Mouse (Mus musculus) CH12.LX (cell line): ENCODE data around the gene Mettl2. TPM values are rescaled to one million over a fixed set of nuclear protein-coding genes. Genes with fewer than 3 reads are reported as not detected.

Experiments
- DNase-seq: peaks from one replicate; pipeline ENCODE4 v3.0.0-alpha.2; 2013; ENCODE audit errors: extremely low read depth
- H3K27ac ChIP-seq: 2 replicates; pipeline ENCODE4 v1.5.1; 2012; ENCODE audit warnings: low read depth, mild to moderate bottlenecking, control low read depth, moderate library complexity; ENCODE audit not compliant: insufficient read depth
- H3K27me3 ChIP-seq: replicated peaks from 2 replicates; pipeline ENCODE3; 2012; ENCODE audit warnings: inconsistent platforms
- H3K36me3 ChIP-seq, 2 experiments: replicated peaks in 1 of 2; 2 replicates each; pipeline versions ENCODE3 to v1.6.1; 2012; ENCODE audit warnings: inconsistent platforms in 1 of 2, low read length in 1 of 2, mild to moderate bottlenecking in 1 of 2, mixed read lengths in 1 of 2, moderate library complexity in 1 of 2; ENCODE audit not compliant: control insufficient read depth in 1 of 2, insufficient read depth in 1 of 2
- H3K4me1 ChIP-seq, 2 experiments: 2 replicates each; pipeline ENCODE4 v1.6.1; 2012; ENCODE audit warnings: inconsistent platforms in 1 of 2, moderate library complexity in 1 of 2; ENCODE audit not compliant: insufficient read depth in 2 of 2, control insufficient read depth in 1 of 2
- H3K4me2 ChIP-seq: 2 replicates; pipeline ENCODE4 v1.6.1; 2012; ENCODE audit warnings: low read depth, mild to moderate bottlenecking, control low read depth; ENCODE audit not compliant: poor library complexity, insufficient read depth, severe bottlenecking
- H3K4me3 ChIP-seq, 3 experiments: fragments of 150-350 bp in 1 of 3; sonication (generic) in 1 of 3; replicated peaks in 1 of 3; 2 replicates each; pipeline versions ENCODE3 to v1.5.1; 2011 to 2012; ENCODE audit warnings: low read depth in 2 of 3, low read length in 2 of 3, mild to moderate bottlenecking in 2 of 3, moderate library complexity in 2 of 3, control low read depth in 1 of 3, improper control_type of control experiment in 1 of 3, inconsistent platforms in 1 of 3, mixed read lengths in 1 of 3; ENCODE audit not compliant: poor library complexity in 1 of 3
- H3K79me2 ChIP-seq: replicated peaks from 2 replicates; pipeline ENCODE4 v1.6.1; 2012; ENCODE audit warnings: mild to moderate bottlenecking, moderate library complexity; ENCODE audit not compliant: control insufficient read depth, poor library complexity, insufficient read depth, severe bottlenecking; ENCODE audit errors: extremely low read depth
- H3K9ac ChIP-seq: 2 replicates; pipeline ENCODE4 v1.6.1; 2012; ENCODE audit warnings: low read depth, mild to moderate bottlenecking, control low read depth, moderate library complexity; ENCODE audit not compliant: insufficient read depth
- H3K9me3 ChIP-seq: replicated peaks from 2 replicates; pipeline ENCODE3; 2012; ENCODE audit warnings: low read length, inconsistent platforms, mixed read lengths
- BHLHE40 ChIP-seq: IDR thresholded peaks from 2 replicates; pipeline ENCODE4 v1.6.1; 2011; ENCODE audit warnings: mild to moderate bottlenecking, low read depth, low read length, improper control_type of control experiment
- CHD1 ChIP-seq: IDR thresholded peaks from 2 replicates; pipeline ENCODE4 v1.6.1; 2012; ENCODE audit warnings: low read depth, low read length, improper control_type of control experiment, inconsistent platforms
- CHD2 ChIP-seq: IDR thresholded peaks from 2 replicates; pipeline ENCODE4 v1.6.1; 2011; ENCODE audit warnings: low read length, improper control_type of control experiment
- E2F4 ChIP-seq: IDR thresholded peaks from 2 replicates; pipeline ENCODE4 v1.6.1; 2011; ENCODE audit warnings: low read depth, low read length, improper control_type of control experiment; ENCODE audit not compliant: insufficient replicate concordance
- EP300 ChIP-seq: IDR thresholded peaks from 2 replicates; pipeline ENCODE4 v1.6.1; 2011; ENCODE audit warnings: low read length, improper control_type of control experiment
- ETS1 ChIP-seq: conservative IDR thresholded peaks from 2 replicates; pipeline ENCODE4 v1.6.1; 2012; ENCODE audit warnings: low read depth, mild to moderate bottlenecking, inconsistent platforms, low read length, improper control_type of control experiment, moderate library complexity
- HCFC1 ChIP-seq: IDR thresholded peaks from 2 replicates; pipeline ENCODE4 v1.6.1; 2012; ENCODE audit warnings: low read depth, mild to moderate bottlenecking, inconsistent platforms, low read length, improper control_type of control experiment
- IRF4 ChIP-seq: IDR thresholded peaks from 2 replicates; pipeline ENCODE4 v1.6.1; 2014; ENCODE audit warnings: low read depth, mild to moderate bottlenecking, inconsistent platforms, low read length, improper control_type of control experiment
- MAFK ChIP-seq: IDR thresholded peaks from 2 replicates; pipeline ENCODE4 v1.6.1; 2011; ENCODE audit warnings: low read length, improper control_type of control experiment; ENCODE audit not compliant: insufficient replicate concordance
- MEF2A ChIP-seq: IDR thresholded peaks from 2 replicates; pipeline ENCODE4 v1.6.1; 2014; ENCODE audit warnings: low read depth, mild to moderate bottlenecking, inconsistent platforms, low read length, improper control_type of control experiment, borderline replicate concordance
- MXI1 ChIP-seq: IDR thresholded peaks from 2 replicates; pipeline ENCODE4 v1.6.1; 2011; ENCODE audit warnings: mild to moderate bottlenecking, low read depth, low read length, improper control_type of control experiment
- NELFE ChIP-seq: IDR thresholded peaks from 2 replicates; pipeline ENCODE4 v1.6.1; 2011; ENCODE audit warnings: low read depth, low read length, improper control_type of control experiment
- NRF1 ChIP-seq: IDR thresholded peaks from 2 replicates; pipeline ENCODE4 v1.6.1; 2014; ENCODE audit warnings: low read depth, mild to moderate bottlenecking, inconsistent platforms, low read length, improper control_type of control experiment, moderate library complexity
- POLR2AphosphoS2 ChIP-seq: IDR thresholded peaks from 2 replicates; pipeline ENCODE4 v1.6.1; 2011; ENCODE audit warnings: low read depth, low read length, improper control_type of control experiment
- SIN3A ChIP-seq: IDR thresholded peaks from 2 replicates; pipeline ENCODE4 v1.6.1; 2012; ENCODE audit warnings: low read length, improper control_type of control experiment, inconsistent platforms
- SMC3 ChIP-seq: IDR thresholded peaks from 2 replicates; pipeline ENCODE4 v1.6.1; 2011; ENCODE audit warnings: low read depth, low read length, improper control_type of control experiment
- TBP ChIP-seq: conservative IDR thresholded peaks from 2 replicates; pipeline ENCODE4 v1.6.1; 2011; ENCODE audit warnings: low read depth, low read length, improper control_type of control experiment
- TCF12 ChIP-seq: IDR thresholded peaks from 2 replicates; pipeline ENCODE4 v1.6.1; 2014; ENCODE audit warnings: low read depth, mild to moderate bottlenecking, inconsistent platforms, low read length, improper control_type of control experiment
- USF1 ChIP-seq: IDR thresholded peaks from 2 replicates; pipeline ENCODE4 v1.6.1; 2014; ENCODE audit warnings: low read depth, mild to moderate bottlenecking, inconsistent platforms, low read length, improper control_type of control experiment
- USF2 ChIP-seq: conservative IDR thresholded peaks from 2 replicates; pipeline ENCODE4 v1.6.1; 2011; ENCODE audit warnings: low read depth, low read length, improper control_type of control experiment
- ZC3H11A ChIP-seq: IDR thresholded peaks from 2 replicates; pipeline ENCODE4 v1.6.1; 2012; ENCODE audit warnings: low read depth, mild to moderate bottlenecking, inconsistent platforms, low read length, improper control_type of control experiment
- ZMIZ1 ChIP-seq: IDR thresholded peaks from 2 replicates; pipeline ENCODE4 v1.6.1; 2012; ENCODE audit warnings: low read depth, mild to moderate bottlenecking, inconsistent platforms, low read length, improper control_type of control experiment
- ZNF384 ChIP-seq: IDR thresholded peaks from 2 replicates; pipeline ENCODE4 v1.6.1; 2012; ENCODE audit warnings: low read depth, low read length, improper control_type of control experiment, inconsistent platforms
- dilution Hi-C: fragments of 300-500 bp; cut with MboI; formaldehyde crosslinking; loops from 2 replicates; pipeline ENCODE4 v1.14.3; 2020; ENCODE audit warnings: low sequenced_read_pairs; ENCODE audit not compliant: extremely low pct_unique_long_range_greater_than_20kb, extremely low pct_ligation_motif_present
- in situ Hi-C: fragments of 300-500 bp; cut with MboI; formaldehyde crosslinking; loops from 3 replicates; pipeline ENCODE4 v1.14.3; 2019; ENCODE audit warnings: low sequenced_read_pairs, low pct_ligation_motif_present, low pct_unique_long_range_greater_than_20kb, mixed read lengths
- polyA plus RNA-seq: library from polyadenylated mRNA; unstranded; fragments of >175 nt; gene quantifications from 2 replicates; pipeline ENCODE4 v1.2.1, GENCODE M21; 2012; ENCODE audit warnings: low read depth; ENCODE audit not compliant: insufficient read length
- total RNA-seq, 2 experiments: library from RNA; depleted of rRNA; stranded (reverse); fragments of 300-350 nt in 1 of 2; fragments of >200 nt in 1 of 2; gene quantifications; 2 replicates each; pipeline ENCODE4 v1.2.3; 2012 to 2014

The Mettl2 gene
- total and polyA plus RNA-seq, 3 experiments: 58.4 to 112 (median 102) TPM

- in situ Hi-C loops: no loop called here
- peaks cover 1% of the 10 kb centered on the region for H3K27me3 ChIP-seq
- no peak for TF ChIP-seq SMC3
- no peak for TF ChIP-seq NELFE
- no peak for TF ChIP-seq USF1
- no peak for TF ChIP-seq EP300
- no peak for TF ChIP-seq BHLHE40
- no peak for TF ChIP-seq CHD1
- no peak for TF ChIP-seq CHD2
- no peak for TF ChIP-seq ZC3H11A
- no peak for TF ChIP-seq ZMIZ1
- TF ChIP-seq SIN3A: no peak
- TF ChIP-seq USF2: no peak
- TF ChIP-seq TCF12: no peak
- TF ChIP-seq NRF1: no peak
- no peak for TF ChIP-seq IRF4
- TF ChIP-seq ZNF384: no peak
- no peak for TF ChIP-seq ETS1
- no peak for TF ChIP-seq MAFK
- TF ChIP-seq POLR2AphosphoS2: no peak
- H3K4me1 ChIP-seq: no peaks in the 10 kb centered on the region
- dilution Hi-C loops: no loop called here
- H3K9ac ChIP-seq: no peak overlapping the region
- DNase-seq: no peak
- H3K79me2 ChIP-seq: no peaks in the 10 kb centered on the region
- no peak overlapping the region for H3K4me3 ChIP-seq
- no peak overlapping the region for H3K4me2 ChIP-seq
- no peak overlapping the region for H3K27ac ChIP-seq
- no peaks in the 10 kb centered on the region for H3K36me3 ChIP-seq
- H3K9me3 ChIP-seq: peaks cover 13% of the 10 kb centered on the region
Observed at GRCm38 (mm10) chr11:105166780-105167179, 40.6 kb downstream of the Mettl2 start.

GRCm38 (mm10) chr11:105178516-105178915, 52.3 kb downstream of the Mettl2 start, which contains the start of gene Tlk2:
TSS of gene Tlk2 (plus strand) at chr11:105178807.
- dilution Hi-C loops: no loop called here
- Histone ChIP-seq H3K36me3 (peaks cover 0 to 9% of the 10 kb centered on the region in 2 experiments), H3K4me2 (peak within 1 kb of the TSS; percentile 65; the same call in 1 of the 2 replicates), H3K9me3 (no peaks in the 10 kb centered on the region), H3K4me1 (peaks cover 0 to 21% of the 10 kb centered on the region in 2 experiments; a peak in 2 of 4 replicates), H3K27ac (no peak within 1 kb of the TSS)
- no peak for DNase-seq
- no peak for TF ChIP-seq IRF4
- no peak for TF ChIP-seq E2F4
- no peak for TF ChIP-seq NELFE
- no peak for TF ChIP-seq MAFK
- no peak for TF ChIP-seq CHD1
- no peak for TF ChIP-seq ZC3H11A
- no peak for TF ChIP-seq SIN3A
- no peak for TF ChIP-seq MXI1
- no peak for TF ChIP-seq TBP
- TF ChIP-seq USF2: no peak
- no peak for TF ChIP-seq TCF12
- TF ChIP-seq HCFC1: no peak
- TF ChIP-seq MEF2A: no peak
- TF ChIP-seq, all 38 proteins: peak for 0
- no peak within 1 kb of the TSS for H3K9ac ChIP-seq
- in situ Hi-C loops: no loop called here
- H3K27me3 ChIP-seq: no peaks in the 10 kb centered on the region
- H3K79me2 ChIP-seq: peaks cover 24% of the 10 kb centered on the region
- no peak within 1 kb of the TSS for H3K4me3 ChIP-seq
